Mouse (Mus musculus) heart, postnatal 0 days (tissue): Measurements from ENCODE around the gene Mpzl2. TPM values are rescaled to one million over a fixed set of nuclear protein-coding genes. Genes with fewer than 3 reads are reported as not detected.

Experiments used
- ATAC-seq: fragments of 200-750 bp; cut with Nextera tagmentation; 2 replicates; pipeline ENCODE4 v1.8.0; 2017; ENCODE audit warnings: low read depth, moderate number of reproducible peaks, moderate library complexity; ENCODE audit not compliant: insufficient read depth
- DNase-seq: peaks from one replicate; pipeline ENCODE4 v3.0.0-alpha.2; 2016; ENCODE audit warnings: low spot score
- H3K27ac ChIP-seq: fragments of 300-500 bp; sonication (generic); 2 replicates; pipeline ENCODE4 v1.5.1; 2014; ENCODE audit warnings: low read depth, mild to moderate bottlenecking
- H3K27me3 ChIP-seq: fragments of 300-500 bp; sonication (generic); 2 replicates; pipeline ENCODE4 v1.6.1; 2014; ENCODE audit warnings: low read length, mixed read lengths; ENCODE audit not compliant: control insufficient read depth, insufficient read depth
- H3K36me3 ChIP-seq: fragments of 300-500 bp; sonication (generic); replicated peaks from 2 replicates; pipeline ENCODE4 v1.6.1; 2014; ENCODE audit warnings: low read length, mixed read lengths; ENCODE audit not compliant: control insufficient read depth, insufficient read depth
- H3K4me1 ChIP-seq: fragments of 300-500 bp; sonication (generic); 2 replicates; pipeline ENCODE4 v1.6.1; 2014; ENCODE audit warnings: antibody characterized with exemption; ENCODE audit not compliant: control insufficient read depth, insufficient read depth
- H3K4me2 ChIP-seq: fragments of 300-500 bp; sonication (generic); 2 replicates; pipeline ENCODE4 v1.6.1; 2014; ENCODE audit warnings: low read depth, mild to moderate bottlenecking, low read length, moderate library complexity
- H3K4me3 ChIP-seq: fragments of 300-500 bp; sonication (generic); 2 replicates; pipeline ENCODE4 v1.5.1; 2014; ENCODE audit warnings: low read depth, low read length
- H3K9ac ChIP-seq: fragments of 300-500 bp; sonication (generic); replicated peaks from 2 replicates; pipeline ENCODE4 v1.6.1; 2014; ENCODE audit warnings: low read depth, low read length, mixed read lengths
- H3K9me3 ChIP-seq: fragments of 300-500 bp; sonication (generic); replicated peaks from 2 replicates; pipeline ENCODE4 v1.6.1; 2016; ENCODE audit warnings: low read length; ENCODE audit not compliant: control insufficient read depth
- CTCF ChIP-seq: IDR thresholded peaks from 2 replicates; pipeline ENCODE4 v1.5.1; 2016; ENCODE audit warnings: antibody characterized with exemption, control low read depth, low read depth
- EP300 ChIP-seq: IDR thresholded peaks from 2 replicates; pipeline ENCODE4 v1.6.1; 2016; ENCODE audit warnings: antibody characterized with exemption, low read depth
- WGBS: fragments of 180-500 bp; shearing (Covaris S2); extraction: QIAGEN DNeasy Blood & Tissue Kit; methylation state at CpG from one replicate; pipeline ENCODE4 v1.1.7; 2014; 5-methylcytosine and 5-hydroxymethylcytosine counted together
- polyA plus RNA-seq: library from polyadenylated mRNA; unstranded; fragments of >200 nt; fragmentation: Nextera tagmentation; extraction: Ambion mirVana; gene quantifications from 2 replicates; pipeline ENCODE4 v1.2.1, GENCODE M21; 2015
- total RNA-seq: library from RNA; depleted of rRNA; stranded (reverse); fragments of >200 nt; gene quantifications from 2 replicates; pipeline ENCODE4 v1.2.3, GENCODE M21; 2014; ENCODE audit warnings: low replicate concordance

The Mpzl2 gene
- total and polyA plus RNA-seq, 2 experiments from 2014 or later: 0.15 to 0.42 TPM

DNA sequence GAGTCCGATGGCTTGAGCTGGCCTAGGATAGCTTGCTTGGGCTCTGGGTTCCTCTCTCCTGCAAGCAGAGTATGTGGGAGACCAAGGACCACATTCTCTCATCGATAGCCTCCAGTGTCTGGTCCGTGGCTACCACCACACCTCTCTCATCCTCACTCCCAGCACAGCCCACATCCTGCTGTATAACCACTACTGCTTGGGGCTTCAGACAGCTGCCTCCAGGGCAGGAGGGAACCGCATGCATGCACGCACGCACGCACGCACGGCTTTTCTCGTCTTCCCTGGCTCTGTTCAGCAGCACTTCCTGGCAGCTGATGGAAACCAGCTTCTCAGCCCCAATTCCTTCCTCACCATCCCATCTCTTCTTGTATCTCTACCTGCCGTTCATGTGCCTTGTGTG lies 41.5 kb upstream of the Mpzl2 start:
- Histone ChIP-seq H3K4me2 (no peak overlapping the region), H3K36me3 (no peaks in the 10 kb centered on the region), H3K4me3 (no peak overlapping the region), H3K27me3 (0 out of 2 replicates have a peak, but pooled peaks cover 10% of the 10 kb centered on the region), H3K9ac (no peak overlapping the region), H3K4me1 (no peaks in the 10 kb centered on the region), H3K9me3 (no peaks in the 10 kb centered on the region), H3K27ac (no peak overlapping the region)
- ATAC-seq (no peak), DNase-seq (no peak)
- WGBS: 59% methylated on average over 11 of the region's 11 CpGs
- TF ChIP-seq EP300 (no peak), CTCF (no peak)

- Histone ChIP-seq H3K4me1 (no peaks in the 10 kb centered on the region), H3K27me3 (0 out of 2 replicates have a peak, but pooled peaks cover 10% of the 10 kb centered on the region), H3K9ac (no peak overlapping the region), H3K4me3 (no peak overlapping the region), H3K4me2 (no peak overlapping the region), H3K27ac (no peak overlapping the region), H3K9me3 (no peaks in the 10 kb centered on the region), H3K36me3 (no peaks in the 10 kb centered on the region)
- TF ChIP-seq CTCF: no peak
- TF ChIP-seq EP300: no peak
- 45% methylated on average over 6 of the region's 6 CpGs for WGBS
- ATAC-seq (no peak), DNase-seq (no peak)
These were observed 40.4 kb upstream of the Mpzl2 start for GRCm38 (mm10) chr9:44999171-44999570.

- H3K9me3 ChIP-seq: no peaks in the 10 kb centered on the region
- no peak overlapping the region for H3K4me3 ChIP-seq
- no peaks in the 10 kb centered on the region for H3K4me1 ChIP-seq
- no peak for TF ChIP-seq EP300
- TF ChIP-seq CTCF: no peak
- 63% methylated on average over 5 of the region's 5 CpGs for WGBS
- no peak overlapping the region for H3K4me2 ChIP-seq
- H3K27ac ChIP-seq: no peak overlapping the region
- no peaks in the 10 kb centered on the region for H3K36me3 ChIP-seq
- DNase-seq: no peak
- no peak overlapping the region for H3K9ac ChIP-seq
- ATAC-seq: no peak
- H3K27me3 ChIP-seq: 0 out of 2 replicates have a peak, but pooled peaks cover 10% of the 10 kb centered on the region
These were observed 39.8 kb upstream of the Mpzl2 start for GRCm38 (mm10) chr9:44999776-45000175.

DNA sequence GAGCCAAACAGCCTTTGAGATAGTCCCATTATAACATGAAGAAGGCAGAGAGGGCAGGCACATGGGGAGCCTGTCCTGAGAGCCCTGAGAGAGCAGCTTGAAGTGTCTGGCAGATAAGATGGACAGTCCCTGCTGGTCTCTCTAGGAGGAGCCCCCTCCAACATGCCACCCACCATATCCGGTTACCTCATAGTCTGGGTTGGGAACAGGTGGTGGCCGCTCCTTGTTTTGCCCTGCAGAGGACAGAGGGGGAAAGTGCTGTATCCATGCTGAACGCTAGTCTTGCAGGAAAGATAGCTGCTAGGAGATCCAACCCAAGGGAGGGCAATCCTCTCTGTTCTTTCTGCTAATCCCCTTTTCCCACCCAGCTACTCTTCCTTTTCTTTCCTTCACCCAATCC lies 39.4 kb upstream of the Mpzl2 start:
- DNase-seq (no peak), ATAC-seq (no peak)
- no peaks in the 10 kb centered on the region for H3K36me3 ChIP-seq
- WGBS: 31% methylated on average over 3 of the region's 3 CpGs
- H3K9ac ChIP-seq: no peak overlapping the region
- no peak overlapping the region for H3K4me3 ChIP-seq
- H3K27me3 ChIP-seq: 0 out of 2 replicates have a peak, but pooled peaks cover 10% of the 10 kb centered on the region
- no peaks in the 10 kb centered on the region for H3K4me1 ChIP-seq
- no peak overlapping the region for H3K4me2 ChIP-seq
- H3K9me3 ChIP-seq: no peaks in the 10 kb centered on the region
- H3K27ac ChIP-seq: no peak overlapping the region
- TF ChIP-seq EP300: no peak
- no peak for TF ChIP-seq CTCF

GRCm38 (mm10) chr9:45007404-45007803 lies 32.2 kb upstream of the Mpzl2 start:
- H3K27ac ChIP-seq: no peak overlapping the region
- ATAC-seq (no peak), DNase-seq (no peak)
- H3K36me3 ChIP-seq: no peaks in the 10 kb centered on the region
- H3K4me2 ChIP-seq: no peak overlapping the region; the same call in 1 of the 2 replicates
- H3K4me3 ChIP-seq: no peak overlapping the region
- no peaks in the 10 kb centered on the region for H3K4me1 ChIP-seq
- no peak overlapping the region for H3K9ac ChIP-seq
- no peak for TF ChIP-seq CTCF
- no peak for TF ChIP-seq EP300
- H3K9me3 ChIP-seq: no peaks in the 10 kb centered on the region
- H3K27me3 ChIP-seq: 0 out of 2 replicates have a peak, but pooled peaks cover 6% of the 10 kb centered on the region
- 57% methylated on average over 12 of the region's 12 CpGs for WGBS

DNA sequence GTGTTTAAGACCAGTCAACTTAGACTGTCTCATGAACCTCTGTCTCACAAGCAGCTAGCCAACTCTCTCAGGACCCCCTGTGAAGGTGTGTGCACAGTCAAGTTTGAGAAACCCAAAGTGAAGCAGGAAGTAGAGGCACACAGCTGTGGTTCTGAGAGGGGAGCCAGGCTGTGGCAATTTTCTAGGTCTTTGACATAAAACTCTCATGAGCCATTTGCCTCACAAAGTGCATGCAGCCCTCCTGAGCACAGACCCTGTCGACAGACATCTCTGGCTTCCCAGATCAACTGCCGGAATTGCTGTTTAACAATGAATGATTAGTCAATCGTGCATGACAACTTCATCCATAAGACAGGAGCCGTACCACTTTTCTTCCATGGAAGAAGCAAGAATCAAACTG lies 31.3 kb upstream of the Mpzl2 start:
- H3K9ac ChIP-seq: no peak overlapping the region
- TF ChIP-seq EP300: no peak
- TF ChIP-seq CTCF: no peak
- no peak for ATAC-seq
- H3K4me3 ChIP-seq: peak overlapping the region; percentile 16; the same call in 1 of the 2 replicates
- no peaks in the 10 kb centered on the region for H3K9me3 ChIP-seq
- H3K4me1 ChIP-seq: no peaks in the 10 kb centered on the region
- WGBS: 74% methylated on average over 4 of the region's 4 CpGs
- no peaks in the 10 kb centered on the region for H3K27me3 ChIP-seq
- no peak overlapping the region; the same call in 1 of the 2 replicates for H3K27ac ChIP-seq
- no peaks in the 10 kb centered on the region for H3K36me3 ChIP-seq
- H3K4me2 ChIP-seq: no peak overlapping the region
- no peak for DNase-seq
